Mouse (Mus musculus) kidney, embryonic 16.5 days (tissue): ENCODE results near the gene Ston1. TPM values are rescaled to one million over a fixed set of nuclear protein-coding genes. Genes with fewer than 3 reads are reported as not detected.

ENCODE experiments used
- ATAC-seq: fragments of 200-750 bp; cut with Nextera tagmentation; 2 replicates; pipeline ENCODE4 v1.8.0; 2017; ENCODE audit warnings: moderate TSS enrichment; ENCODE audit not compliant: low FRiP score, low TSS enrichment
- H3K27ac ChIP-seq: fragments of 300-500 bp; sonication (generic); 2 replicates; pipeline ENCODE4 v1.5.1; 2014; ENCODE audit warnings: low read length
- H3K27me3 ChIP-seq: fragments of 300-500 bp; sonication (generic); 2 replicates; pipeline ENCODE4 v1.6.1; 2014; ENCODE audit warnings: low read length, control low read depth, mixed read lengths; ENCODE audit not compliant: insufficient read depth
- H3K36me3 ChIP-seq: fragments of 300-500 bp; sonication (generic); 2 replicates; pipeline ENCODE4 v1.6.1; 2014; ENCODE audit warnings: low read length, control low read depth, mixed read lengths; ENCODE audit not compliant: insufficient read depth
- H3K4me1 ChIP-seq: fragments of 300-500 bp; sonication (generic); 2 replicates; pipeline ENCODE4 v1.6.1; 2014; ENCODE audit warnings: low read length, control low read depth, mixed read lengths; ENCODE audit not compliant: insufficient read depth
- H3K4me2 ChIP-seq: fragments of 300-500 bp; sonication (generic); replicated peaks from 2 replicates; pipeline ENCODE4 v1.6.1; 2014; ENCODE audit warnings: low read depth, low read length
- H3K4me3 ChIP-seq: fragments of 300-500 bp; sonication (generic); 2 replicates; pipeline ENCODE4 v1.5.1; 2014; ENCODE audit warnings: mild to moderate bottlenecking, low read length
- H3K9ac ChIP-seq: fragments of 300-500 bp; sonication (generic); replicated peaks from 2 replicates; pipeline ENCODE4 v1.6.1; 2014; ENCODE audit warnings: low read length
- H3K9me3 ChIP-seq: fragments of 300-500 bp; sonication (generic); 2 replicates; pipeline ENCODE4 v1.6.1; 2016; ENCODE audit warnings: low read length, control low read depth
- WGBS: fragments of 180-500 bp; shearing (Covaris S2); extraction: QIAGEN DNeasy Blood & Tissue Kit; methylation state at CpG from one replicate; pipeline ENCODE4 v1.1.7; 2014; 5-methylcytosine and 5-hydroxymethylcytosine counted together
- polyA plus RNA-seq: library from polyadenylated mRNA; unstranded; fragments of >200 nt; fragmentation: Nextera tagmentation; extraction: Ambion mirVana; gene quantifications from 2 replicates; pipeline ENCODE4 v1.2.1, GENCODE M21; 2015

Gene Ston1
- polyA plus RNA-seq, 1 experiment from 2014 or later = 6.3 TPM

DNA sequence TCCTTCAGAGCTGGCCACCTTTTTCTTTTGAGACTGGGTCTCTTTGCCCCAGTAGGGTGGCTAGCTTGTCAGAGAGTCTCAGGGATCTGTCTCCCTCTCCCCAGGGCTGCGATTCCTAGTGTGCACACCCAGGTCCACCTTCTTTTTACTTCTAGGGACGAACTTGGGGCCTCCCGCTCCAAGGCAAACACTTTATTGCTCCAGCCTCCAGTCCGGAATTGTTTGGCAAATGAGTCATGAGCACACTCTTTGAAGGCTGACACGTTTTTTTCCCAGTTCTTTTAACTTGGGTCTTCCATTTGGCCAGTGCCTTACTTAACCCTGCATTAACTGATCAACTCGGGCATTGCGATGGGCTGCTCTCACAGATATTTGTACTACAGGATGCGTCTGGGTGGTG, 14.1 kb upstream of the Ston1 start:
- no peaks in the 10 kb centered on the region for H3K9me3 ChIP-seq
- H3K4me2 ChIP-seq = no peak overlapping the region
- 51% methylated on average over 8 of the region's 8 CpGs for WGBS
- H3K27ac ChIP-seq = no peak overlapping the region
- H3K4me3 ChIP-seq = no peak overlapping the region
- H3K36me3 ChIP-seq = peaks cover 65% of the 10 kb centered on the region
- no peaks in the 10 kb centered on the region for H3K4me1 ChIP-seq
- H3K27me3 ChIP-seq = no peaks in the 10 kb centered on the region
- H3K9ac ChIP-seq = no peak overlapping the region
- ATAC-seq = no peak

DNA sequence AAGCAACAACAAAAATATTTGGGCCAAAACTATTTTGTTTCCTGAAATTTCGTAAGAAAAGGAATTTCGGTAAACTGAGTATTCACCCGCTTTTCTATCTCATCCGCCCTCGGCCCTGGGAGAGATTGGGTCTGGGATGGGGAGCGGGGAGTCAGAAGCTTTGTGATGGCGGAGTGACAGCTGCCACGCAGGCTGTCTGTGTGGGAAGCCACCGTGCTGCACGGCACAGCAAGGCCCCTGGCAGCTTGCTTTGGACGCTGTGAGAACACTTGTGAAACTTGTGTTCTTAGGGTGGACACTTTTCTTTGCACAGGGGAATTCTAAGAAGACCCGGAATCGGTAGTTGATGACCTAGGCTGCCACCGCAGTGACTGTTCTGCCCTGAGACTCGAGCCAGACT, 10.1 kb upstream of the Ston1 start:
- H3K36me3 ChIP-seq = peaks cover 54% of the 10 kb centered on the region
- H3K4me1 ChIP-seq = no peaks in the 10 kb centered on the region
- H3K9ac ChIP-seq = no peak overlapping the region
- whole genome bisulfite sequencing = 84% methylated on average over 15 of the region's 15 CpGs
- no peak overlapping the region for H3K27ac ChIP-seq
- no peaks in the 10 kb centered on the region for H3K9me3 ChIP-seq
- H3K4me3 ChIP-seq = no peak overlapping the region
- no peak overlapping the region for H3K4me2 ChIP-seq
- H3K27me3 ChIP-seq = no peaks in the 10 kb centered on the region
- ATAC-seq = no peak

DNA sequence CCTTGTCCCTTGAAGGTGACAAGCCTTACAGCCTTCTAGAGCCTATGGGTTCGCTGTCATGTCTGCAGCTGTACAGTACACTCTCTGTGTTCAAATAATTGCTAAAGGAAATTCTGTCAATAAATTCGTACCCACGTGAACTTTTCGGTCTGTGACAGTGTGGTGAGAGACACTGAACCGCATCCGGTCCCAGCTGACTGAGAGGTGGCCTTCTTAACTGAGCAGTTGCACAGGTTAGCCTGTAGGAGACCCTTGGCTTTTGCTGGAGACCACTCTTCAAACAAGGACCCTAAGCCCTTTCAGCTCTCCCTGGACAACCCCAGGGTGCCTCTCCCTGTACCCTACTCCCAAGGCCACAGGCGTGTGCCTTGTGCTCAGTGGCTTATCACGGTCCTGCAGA, 9.3 kb upstream of the Ston1 start:
- Histone ChIP-seq H3K4me1 (no peaks in the 10 kb centered on the region), H3K4me3 (no peak overlapping the region), H3K27me3 (no peaks in the 10 kb centered on the region), H3K36me3 (peaks cover 48% of the 10 kb centered on the region), H3K9me3 (no peaks in the 10 kb centered on the region), H3K4me2 (no peak overlapping the region), H3K9ac (no peak overlapping the region), H3K27ac (no peak overlapping the region)
- 90% methylated on average over 8 of the region's 8 CpGs for WGBS
- no peak for ATAC-seq

DNA sequence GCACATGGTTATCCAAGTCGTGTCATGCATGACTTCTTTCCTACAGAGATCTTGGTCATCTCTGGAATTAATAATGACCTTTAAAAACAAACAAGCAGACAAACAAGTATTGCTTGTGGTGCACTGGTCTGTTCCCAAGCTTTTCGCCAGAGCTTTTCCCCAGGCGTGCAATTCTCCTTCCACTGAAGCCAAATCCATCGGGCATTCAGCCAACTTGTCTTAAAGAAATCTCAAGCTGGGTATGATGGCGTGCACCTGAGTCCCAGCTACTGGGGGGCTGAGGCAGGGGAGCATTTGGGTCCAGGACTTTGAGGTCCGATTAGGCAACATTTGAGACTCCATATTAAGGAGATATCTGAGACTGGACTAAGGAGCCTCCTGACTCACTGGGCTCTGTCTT, 7.2 kb upstream of the Ston1 start:
- Histone ChIP-seq H3K4me1 (no peaks in the 10 kb centered on the region), H3K36me3 (peaks cover 31% of the 10 kb centered on the region), H3K27ac (no peak overlapping the region), H3K4me2 (no peak overlapping the region), H3K9ac (no peak overlapping the region), H3K4me3 (no peak overlapping the region), H3K9me3 (no peaks in the 10 kb centered on the region), H3K27me3 (no peaks in the 10 kb centered on the region)
- no peak for ATAC-seq
- WGBS = 83% methylated on average over 6 of the region's 6 CpGs

DNA sequence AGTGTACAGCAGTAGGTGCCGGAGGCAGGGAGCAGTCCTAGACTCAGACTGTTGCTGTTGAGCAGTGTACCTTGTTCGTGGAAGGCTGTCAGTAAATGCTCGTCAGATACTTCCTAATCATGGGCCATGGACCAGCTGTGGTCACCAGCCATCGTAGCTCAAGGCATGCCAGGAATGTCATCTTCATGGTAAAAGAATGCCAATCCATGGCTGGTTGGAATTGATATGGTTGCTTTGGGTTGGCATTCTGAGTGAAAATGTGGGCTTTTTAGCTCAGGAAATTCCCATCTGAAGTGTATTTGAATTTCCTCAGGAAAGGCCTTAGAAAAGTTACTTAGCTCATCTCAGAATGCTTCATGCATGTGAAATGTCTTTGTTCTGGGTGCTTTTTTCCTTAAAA, 2.4 kb upstream of the Ston1 start:
- H3K4me2 ChIP-seq = no peak overlapping the region
- no peak overlapping the region for H3K4me3 ChIP-seq
- WGBS = 90% methylated on average over 4 of the region's 4 CpGs
- H3K4me1 ChIP-seq = peaks cover 24% of the 10 kb centered on the region
- H3K27me3 ChIP-seq = no peaks in the 10 kb centered on the region
- ATAC-seq = no peak
- no peak overlapping the region for H3K9ac ChIP-seq
- no peaks in the 10 kb centered on the region for H3K36me3 ChIP-seq
- H3K27ac ChIP-seq = no peak overlapping the region
- no peaks in the 10 kb centered on the region for H3K9me3 ChIP-seq

DNA sequence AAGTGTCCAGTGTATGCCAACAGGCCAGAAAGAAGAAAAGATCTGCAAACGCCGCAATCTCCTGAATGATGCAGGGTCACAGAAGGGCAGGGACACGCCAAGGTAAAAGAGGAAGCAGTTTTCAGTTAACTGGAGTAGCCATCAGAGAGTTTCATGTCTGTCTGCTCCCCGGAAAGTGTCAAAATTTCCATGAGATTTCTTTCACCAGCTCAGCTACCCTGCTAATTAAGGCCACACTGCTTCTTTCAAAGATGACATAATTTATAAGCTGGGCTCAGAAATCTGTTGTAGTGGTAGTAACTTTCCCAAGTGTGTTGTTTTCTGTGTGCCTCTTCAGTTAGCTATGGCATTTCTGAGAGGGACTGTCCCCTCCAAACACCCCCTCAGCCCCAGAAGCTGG, 1.4 kb upstream of the Ston1 start:
- Histone ChIP-seq H3K9ac (no peak overlapping the region), H3K27ac (no peak overlapping the region), H3K27me3 (no peaks in the 10 kb centered on the region), H3K36me3 (no peaks in the 10 kb centered on the region), H3K4me3 (no peak overlapping the region), H3K4me1 (peaks cover 24% of the 10 kb centered on the region), H3K4me2 (no peak overlapping the region), H3K9me3 (no peaks in the 10 kb centered on the region)
- no peak for ATAC-seq
- WGBS = 72% methylated on average over 4 of the region's 4 CpGs

DNA sequence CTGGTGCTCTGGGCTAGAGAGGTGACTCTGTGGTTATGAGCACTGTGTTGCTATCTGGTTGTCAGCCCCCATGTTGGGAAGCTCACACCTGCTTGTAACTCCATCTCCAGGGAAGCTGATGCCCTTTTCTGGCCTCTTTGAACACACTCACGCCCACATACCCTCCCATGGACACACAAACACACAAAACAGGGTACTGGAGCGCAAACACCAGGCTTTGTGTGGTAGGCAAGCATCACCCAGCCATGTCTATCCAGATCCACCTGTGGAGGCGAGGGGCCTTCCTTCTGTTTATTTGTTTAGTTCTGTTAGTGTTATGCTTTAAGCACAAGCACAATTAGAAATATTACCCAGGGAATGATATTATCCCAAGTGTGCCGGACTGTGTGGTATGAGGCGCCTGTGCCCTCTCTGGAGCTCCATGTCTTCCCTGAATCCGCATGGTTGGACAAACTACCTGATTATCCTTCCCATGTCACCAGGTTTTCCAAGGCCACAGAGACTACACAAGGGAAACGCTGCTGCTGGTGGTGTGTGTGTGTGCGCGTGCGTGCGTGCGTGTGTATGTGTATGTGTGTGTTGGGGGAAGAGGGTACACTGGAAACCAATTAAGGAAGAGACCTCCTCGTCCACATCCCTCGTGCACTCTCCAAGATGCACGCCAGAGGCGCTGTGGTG, 801 bp upstream of the Ston1 start:
- peaks cover 24% of the 10 kb centered on the region for H3K4me1 ChIP-seq
- H3K4me2 ChIP-seq = peak overlapping the region; percentile 83
- no peaks in the 10 kb centered on the region for H3K27me3 ChIP-seq
- ATAC-seq = peak; percentile 23
- peak overlapping the region; percentile 72 for H3K4me3 ChIP-seq
- peak overlapping the region; percentile 82 for H3K9ac ChIP-seq
- 30% methylated on average over 16 of the region's 16 CpGs for WGBS
- no peaks in the 10 kb centered on the region for H3K36me3 ChIP-seq
- H3K27ac ChIP-seq = peak overlapping the region; percentile 93
- H3K9me3 ChIP-seq = no peaks in the 10 kb centered on the region

DNA sequence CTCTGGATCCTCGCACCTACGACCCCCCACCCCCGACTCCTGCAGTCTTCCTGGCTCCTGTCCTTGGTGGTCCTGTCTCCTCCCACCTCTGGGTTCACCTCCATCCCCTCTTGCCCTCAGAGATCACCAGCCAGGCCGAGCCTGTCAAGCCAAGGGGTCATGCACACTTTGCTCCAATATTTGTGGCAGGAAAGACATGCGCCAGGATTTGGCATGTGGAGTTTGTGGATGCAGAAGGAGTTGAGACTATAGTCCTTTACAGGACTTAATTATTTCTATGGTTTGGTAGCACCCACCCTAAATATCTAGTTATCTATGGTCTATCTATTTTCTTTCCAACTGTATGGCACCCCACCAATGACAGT, 554 bp downstream of the Ston1 start:
- Histone ChIP-seq H3K36me3 (no peaks in the 10 kb centered on the region), H3K4me2 (peak overlapping the region; percentile 83), H3K4me3 (peak overlapping the region; percentile 72), H3K27ac (peak overlapping the region; percentile 93), H3K4me1 (peaks cover 24% of the 10 kb centered on the region), H3K27me3 (no peaks in the 10 kb centered on the region), H3K9ac (peak overlapping the region; percentile 82), H3K9me3 (no peaks in the 10 kb centered on the region)
- WGBS = 3% methylated on average over 5 of the region's 5 CpGs
- no peak for ATAC-seq

DNA sequence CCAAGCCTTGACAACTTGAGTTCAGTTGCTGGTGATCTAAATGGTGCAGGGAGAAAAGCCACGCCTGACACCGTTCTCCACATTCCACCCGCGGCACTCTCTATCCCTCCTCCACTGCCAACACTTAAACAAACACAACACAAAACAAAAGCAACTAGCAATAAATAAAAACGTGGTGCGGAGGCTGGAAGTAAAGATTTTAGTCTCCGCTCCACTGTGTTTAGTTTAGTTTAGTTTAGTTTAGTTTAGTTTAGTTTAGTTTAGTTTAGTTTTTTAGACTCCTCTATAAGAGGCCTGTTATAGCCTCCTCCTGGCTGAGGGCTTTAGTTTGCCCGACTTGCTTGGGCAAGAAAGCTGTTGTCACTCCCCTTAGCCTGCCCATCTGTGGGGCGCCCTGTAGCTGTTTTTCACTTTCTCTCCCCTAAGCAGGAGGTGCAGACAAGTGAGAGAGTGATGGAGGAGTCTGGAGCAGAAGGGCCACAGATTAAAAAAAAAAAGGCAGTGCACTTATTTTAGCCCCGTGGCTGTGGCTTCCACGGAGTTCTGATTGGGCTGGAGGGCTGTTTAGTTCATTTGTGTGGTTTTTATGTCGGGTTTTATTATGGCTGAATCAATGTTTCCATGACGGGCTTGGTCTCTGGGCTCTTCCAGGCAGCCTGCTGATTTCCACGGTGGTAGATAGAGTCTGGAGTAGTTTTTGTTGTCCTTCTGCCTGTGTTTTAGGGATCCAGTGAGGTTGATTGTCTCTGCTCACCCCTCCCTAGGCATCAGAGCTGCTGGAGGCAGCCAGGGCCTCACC, 1.3 kb downstream of the Ston1 start:
- H3K27me3 ChIP-seq = no peaks in the 10 kb centered on the region
- peak overlapping the region; percentile 72 for H3K4me3 ChIP-seq
- no peak for ATAC-seq
- WGBS = 15% methylated on average over 14 of the region's 14 CpGs
- H3K4me2 ChIP-seq = peak overlapping the region; percentile 83
- H3K9ac ChIP-seq = peak overlapping the region; percentile 36
- H3K4me1 ChIP-seq = peaks cover 24% of the 10 kb centered on the region
- peak overlapping the region; percentile 36; the same call in 1 of the 2 replicates for H3K27ac ChIP-seq
- 0 out of 2 replicates have a peak, but pooled peaks cover 1% of the 10 kb centered on the region for H3K36me3 ChIP-seq
- H3K9me3 ChIP-seq = no peaks in the 10 kb centered on the region

DNA sequence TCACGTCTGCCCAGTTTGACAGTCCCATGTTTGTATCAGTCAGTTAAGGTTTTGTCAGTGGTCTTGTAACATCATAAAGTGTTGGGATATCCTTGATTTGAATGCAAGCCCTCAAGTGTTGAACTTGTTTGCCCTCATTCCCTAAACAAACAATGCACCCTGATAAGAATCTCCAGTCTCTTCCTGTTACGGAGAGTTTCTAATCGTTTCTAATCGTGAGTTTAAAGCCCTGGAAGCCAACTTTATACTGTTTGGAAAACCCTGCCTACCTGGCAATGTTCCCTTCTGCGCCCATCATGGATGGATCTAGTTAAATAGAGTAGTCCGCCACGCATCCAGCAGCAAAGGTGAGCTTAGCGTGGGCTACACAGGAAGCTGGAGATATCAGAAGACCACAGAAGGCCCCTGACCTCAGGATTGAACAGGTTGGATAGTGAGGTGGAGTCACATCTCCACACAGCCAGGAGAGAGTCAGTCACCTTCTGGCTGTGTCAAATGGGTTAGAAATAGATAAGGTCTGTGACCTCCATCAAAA, 3.1 kb downstream of the Ston1 start:
- no peak overlapping the region for H3K9ac ChIP-seq
- H3K36me3 ChIP-seq = 0 out of 2 replicates have a peak, but pooled peaks cover 4% of the 10 kb centered on the region
- 69% methylated on average over 8 of the region's 8 CpGs for WGBS
- no peak overlapping the region for H3K4me3 ChIP-seq
- no peaks in the 10 kb centered on the region for H3K9me3 ChIP-seq
- no peak overlapping the region for H3K27ac ChIP-seq
- peaks cover 24% of the 10 kb centered on the region for H3K4me1 ChIP-seq
- no peak for ATAC-seq
- no peak overlapping the region for H3K4me2 ChIP-seq
- H3K27me3 ChIP-seq = no peaks in the 10 kb centered on the region
